Mouse (Mus musculus) layer of hippocampus, adult 6 months (tissue): Measurements from ENCODE around the gene Arhgap1. TPM values are rescaled to one million over a fixed set of nuclear protein-coding genes. Genes with fewer than 3 reads are reported as not detected.

Experiments used
- long read RNA-seq, 2 experiments: library from polyadenylated mRNA; unstranded; transcript quantifications; one replicate each; pipeline ENCODE4 v2.0.0; 2019 to 2020
- polyA plus RNA-seq: library from polyadenylated mRNA; unstranded; fragments of <200 nt; fragmentation: Nextera tagmentation; gene quantifications from 2 replicates; pipeline ENCODE4 v1.2.3, GENCODE M21; 2021

The Arhgap1 gene
- 61.7 and 71.4 TPM in 2 replicates for polyA plus RNA-seq
- long read RNA-seq, experiment 1, transcript Arhgap1-204 (13 exons, 2,883 nt) = minor isoform, 7 of 45 reads
- long read RNA-seq, experiment 1, transcript Arhgap1-202 (14 exons, 3,201 nt) = major isoform, 15 of 45 reads
- long read RNA-seq, experiment 1, partial matches to known transcripts = 16 of 45 reads
- long read RNA-seq, experiment 1, other reads (novel, unspliced or antisense) = 5 of 45 reads
- long read RNA-seq, experiment 2, transcript Arhgap1-201 (14 exons, 2,866 nt) = minor isoform, 18 of 244 reads
- long read RNA-seq, experiment 2, transcript Arhgap1-204 (13 exons, 2,883 nt) = minor isoform, 44 of 244 reads
- long read RNA-seq, experiment 2, transcript Arhgap1-202 (14 exons, 3,201 nt) = major isoform, 103 of 244 reads
- long read RNA-seq, experiment 2, partial matches to known transcripts = 37 of 244 reads
- long read RNA-seq, experiment 2, other reads (novel, unspliced or antisense) = 41 of 244 reads

GRCm38 (mm10) chr2:91649553-91650359 is at the start of gene Arhgap1, which contains the start of gene Zfp408:
Gene Arhgap1, plus strand, starts transcription at chr2:91649860.
Gene Zfp408, minus strand, starts transcription at chr2:91649791.

GRCm38 (mm10) chr2:91636229-91636628 is 13.4 kb upstream of the Arhgap1 start, which contains the start of gene F2:
Gene F2, minus strand, starts transcription at chr2:91636414.

GRCm38 (mm10) chr2:91710272-91711234 is 60.9 kb downstream of the Arhgap1 start, which contains the start of the genes Atg13 and Harbi1:
Gene Atg13, minus strand, starts transcription at chr2:91710576.
Gene Harbi1, plus strand, starts transcription at chr2:91710852.

Other genes with a start within 250 kb of the Arhgap1 start
- gene 1110051M20Rik, start 205.2 kb upstream of the Arhgap1 start, polyA plus RNA-seq = 182 and 187 TPM in 2 replicates
- gene Lrp4, start 192.3 kb upstream of the Arhgap1 start, polyA plus RNA-seq = 8.6 and 12.4 TPM in 2 replicates
- gene Ckap5, start 123.1 kb upstream of the Arhgap1 start, polyA plus RNA-seq = 29.2 and 40.8 TPM in 2 replicates
- gene F2, start 13.4 kb upstream of the Arhgap1 start, polyA plus RNA-seq = not detected in 2 replicates
- 2.4 and 4.5 TPM in 2 replicates for gene Zfp408, start 69 bp upstream of the Arhgap1 start, polyA plus RNA-seq
- 49.1 and 55.7 TPM in 2 replicates for gene Atg13, start 60.7 kb downstream of the Arhgap1 start, polyA plus RNA-seq
- 7.6 and 10.1 TPM in 2 replicates for gene Harbi1, start 61.0 kb downstream of the Arhgap1 start, polyA plus RNA-seq
- 6.8 and 7.4 TPM in 2 replicates for gene Ambra1, start 80.3 kb downstream of the Arhgap1 start, polyA plus RNA-seq